Mouse (Mus musculus) megakaryocyte, embryonic 14.5 days (primary cell): ENCODE measurements around the gene Vwa8.

ENCODE experiments used
- FLI1 ChIP-seq: IDR thresholded peaks from 2 replicates; pipeline ENCODE4 v1.6.1; 2012; ENCODE audit warnings: low read length, inconsistent platforms, mixed read lengths
- GATA1 ChIP-seq: IDR thresholded peaks from 3 replicates; pipeline ENCODE4 v1.6.1; 2012; ENCODE audit warnings: mixed read lengths, low read length, inconsistent platforms, borderline replicate concordance

DNA sequence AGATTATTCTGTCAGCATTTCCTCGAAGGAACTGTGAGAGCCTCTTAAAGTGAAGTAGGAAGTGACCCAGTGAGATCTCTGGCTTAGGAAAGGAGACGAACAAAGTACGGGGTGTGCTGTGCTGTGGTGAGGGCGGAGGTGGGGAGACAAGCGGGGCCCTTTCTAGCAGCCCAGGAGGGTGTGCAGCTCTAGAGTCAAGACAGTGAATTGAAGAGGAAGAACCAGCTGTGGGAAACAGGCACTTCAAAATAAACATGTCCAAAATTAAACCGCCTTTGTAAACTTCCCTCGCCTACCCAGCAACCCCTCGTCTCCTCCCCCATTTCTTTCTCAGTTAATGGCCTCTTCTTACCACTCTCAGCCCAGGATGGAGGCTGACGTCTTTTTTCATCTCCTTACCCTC, 185.7 kb downstream of the Vwa8 start:
- TF ChIP-seq FLI1 (no peak), GATA1 (no peak)
